Mouse (Mus musculus) forebrain, embryonic 10.5 days (tissue): ENCODE results near the gene Lrrc36. TPM values are rescaled to one million over a fixed set of nuclear protein-coding genes. Genes with fewer than 3 reads are reported as not detected.

Experiments
- DNase-seq: peaks from one replicate; pipeline ENCODE4 v3.0.0-alpha.2; 2017; ENCODE audit warnings: low spot score; ENCODE audit errors: extremely low spot score
- H3K27ac ChIP-seq: fragments of 300-500 bp; sonication (generic); 2 replicates; pipeline ENCODE4 v1.5.1; 2016; ENCODE audit warnings: mild to moderate bottlenecking
- H3K27me3 ChIP-seq: fragments of 300-500 bp; sonication (generic); 2 replicates; pipeline ENCODE4 v1.6.1; 2016; ENCODE audit warnings: mild to moderate bottlenecking; ENCODE audit not compliant: poor library complexity, severe bottlenecking
- H3K36me3 ChIP-seq: fragments of 300-500 bp; sonication (generic); replicated peaks from 2 replicates; pipeline ENCODE4 v1.6.1; 2016; ENCODE audit warnings: mild to moderate bottlenecking, moderate library complexity
- H3K4me1 ChIP-seq: fragments of 300-500 bp; sonication (generic); 2 replicates; pipeline ENCODE4 v1.6.1; 2016
- H3K4me3 ChIP-seq: fragments of 300-500 bp; sonication (generic); 2 replicates; pipeline ENCODE4 v1.5.1; 2016; ENCODE audit warnings: mild to moderate bottlenecking, moderate library complexity
- H3K9me3 ChIP-seq: fragments of 300-500 bp; sonication (generic); 2 replicates; pipeline ENCODE4 v1.6.1; 2016; ENCODE audit warnings: mild to moderate bottlenecking, moderate library complexity
- WGBS: fragments of 180-500 bp; shearing (Covaris S2); methylation state at CpG from one replicate; pipeline ENCODE4 v1.1.7; 2016; 5-methylcytosine and 5-hydroxymethylcytosine counted together
- polyA plus RNA-seq: library from polyadenylated mRNA; unstranded; fragments of >200 nt; fragmentation: Nextera tagmentation; extraction: Ambion mirVana; gene quantifications from 2 replicates; pipeline ENCODE4 v1.2.1, GENCODE M21; 2016

Gene Lrrc36
- polyA plus RNA-seq, 1 experiment from 2014 or later = 0.93 TPM

- WGBS = 21% methylated on average over 11 of the region's 11 CpGs
- peak overlapping the region; percentile 79 for H3K27ac ChIP-seq
- no peaks in the 10 kb centered on the region for H3K9me3 ChIP-seq
- peak overlapping the region; percentile 51 for H3K4me3 ChIP-seq
- peaks cover 11% of the 10 kb centered on the region for H3K36me3 ChIP-seq
- no peak for DNase-seq
- peaks cover 76% of the 10 kb centered on the region for H3K4me1 ChIP-seq
- peaks cover 63% of the 10 kb centered on the region for H3K27me3 ChIP-seq
These were observed 57.4 kb downstream of the Lrrc36 start for GRCm38 (mm10) chr8:105470681-105471313.

GRCm38 (mm10) chr8:105471314-105472015, 58.1 kb downstream of the Lrrc36 start, which contains the start of gene Tppp3:
Gene Tppp3, minus strand, starts transcription at chr8:105471526.
- peak; percentile 94 for DNase-seq
- 3% methylated on average over 25 of the region's 25 CpGs for WGBS
- Histone ChIP-seq H3K4me1 (peaks cover 81% of the 10 kb centered on the region), H3K9me3 (no peaks in the 10 kb centered on the region), H3K27ac (peak within 1 kb of the TSS; percentile 79), H3K36me3 (peaks cover 13% of the 10 kb centered on the region), H3K27me3 (peaks cover 69% of the 10 kb centered on the region), H3K4me3 (peak within 1 kb of the TSS; percentile 51)

- DNase-seq = peak; percentile 35
- H3K27me3 ChIP-seq = peaks cover 71% of the 10 kb centered on the region
- H3K9me3 ChIP-seq = no peaks in the 10 kb centered on the region
- 7% methylated on average over 23 of the region's 23 CpGs for WGBS
- peaks cover 88% of the 10 kb centered on the region for H3K4me1 ChIP-seq
- H3K27ac ChIP-seq = peak overlapping the region; percentile 49
- H3K36me3 ChIP-seq = peaks cover 10% of the 10 kb centered on the region
- peak overlapping the region; percentile 18; the same call in 1 of the 2 replicates for H3K4me3 ChIP-seq
These were observed 59.1 kb downstream of the Lrrc36 start for GRCm38 (mm10) chr8:105472414-105472932.

- 31% methylated on average over 9 of the region's 9 CpGs for WGBS
- H3K27ac ChIP-seq = peak overlapping the region; percentile 49; the same call in 1 of the 2 replicates
- no peak for DNase-seq
- no peaks in the 10 kb centered on the region for H3K9me3 ChIP-seq
- peak overlapping the region; percentile 18; the same call in 1 of the 2 replicates for H3K4me3 ChIP-seq
- H3K36me3 ChIP-seq = peaks cover 5% of the 10 kb centered on the region
- peaks cover 76% of the 10 kb centered on the region for H3K27me3 ChIP-seq
- H3K4me1 ChIP-seq = peaks cover 88% of the 10 kb centered on the region
These were observed 59.6 kb downstream of the Lrrc36 start for GRCm38 (mm10) chr8:105472983-105473382.

- peak overlapping the region; percentile 64; the same call in 1 of the 2 replicates for H3K27ac ChIP-seq
- no peaks in the 10 kb centered on the region for H3K9me3 ChIP-seq
- peaks cover 9% of the 10 kb centered on the region for H3K36me3 ChIP-seq
- 27% methylated on average over 17 of the region's 17 CpGs for WGBS
- H3K4me1 ChIP-seq = peaks cover 80% of the 10 kb centered on the region
- DNase-seq = peak; percentile 42
- peaks cover 78% of the 10 kb centered on the region for H3K27me3 ChIP-seq
- H3K4me3 ChIP-seq = peak overlapping the region; percentile 13; the same call in 1 of the 2 replicates
These were observed 60.6 kb downstream of the Lrrc36 start for GRCm38 (mm10) chr8:105473816-105474606.

GRCm38 (mm10) chr8:105474680-105475079, 61.3 kb downstream of the Lrrc36 start:
- Histone ChIP-seq H3K36me3 (peaks cover 9% of the 10 kb centered on the region), H3K27ac (peak overlapping the region; percentile 64; the same call in 1 of the 2 replicates), H3K4me1 (peaks cover 73% of the 10 kb centered on the region), H3K27me3 (peaks cover 78% of the 10 kb centered on the region), H3K4me3 (peak overlapping the region; percentile 13; the same call in 1 of the 2 replicates), H3K9me3 (no peaks in the 10 kb centered on the region)
- no peak for DNase-seq
- 48% methylated on average over 5 of the region's 5 CpGs for WGBS

GRCm38 (mm10) chr8:105475254-105475653, 61.9 kb downstream of the Lrrc36 start:
- Histone ChIP-seq H3K4me1 (peaks cover 68% of the 10 kb centered on the region), H3K27ac (peak overlapping the region; percentile 64; the same call in 1 of the 2 replicates)

GRCm38 (mm10) chr8:105475742-105476141, 62.4 kb downstream of the Lrrc36 start:
- no peaks in the 10 kb centered on the region for H3K9me3 ChIP-seq
- WGBS = 95% methylated on average over 8 of the region's 8 CpGs
- H3K4me1 ChIP-seq = peaks cover 68% of the 10 kb centered on the region
- 0 out of 2 replicates have a peak overlapping the region, but pooled peaks have one; percentile 0 for H3K27ac ChIP-seq
- no peak for DNase-seq
- H3K4me3 ChIP-seq = no peak overlapping the region
- H3K27me3 ChIP-seq = peaks cover 68% of the 10 kb centered on the region
- peaks cover 9% of the 10 kb centered on the region for H3K36me3 ChIP-seq

More at GRCm38 (mm10) chr8:105475254-105475653, 61.9 kb downstream of the Lrrc36 start:
- H3K4me3 ChIP-seq = no peak overlapping the region
- peaks cover 9% of the 10 kb centered on the region for H3K36me3 ChIP-seq
- peaks cover 73% of the 10 kb centered on the region for H3K27me3 ChIP-seq
- H3K9me3 ChIP-seq = no peaks in the 10 kb centered on the region
- DNase-seq = no peak
- 47% methylated on average over 4 of the region's 4 CpGs for WGBS

GRCm38 (mm10) chr8:105476161-105476560, 62.8 kb downstream of the Lrrc36 start:
- 90% methylated on average over 7 of the region's 7 CpGs for WGBS
- Histone ChIP-seq H3K27ac (0 out of 2 replicates have a peak overlapping the region, but pooled peaks have one; percentile 0), H3K4me3 (no peak overlapping the region), H3K4me1 (peaks cover 68% of the 10 kb centered on the region), H3K36me3 (peaks cover 9% of the 10 kb centered on the region), H3K9me3 (no peaks in the 10 kb centered on the region), H3K27me3 (peaks cover 67% of the 10 kb centered on the region)
- DNase-seq = no peak

GRCm38 (mm10) chr8:105476628-105477413, 63.5 kb downstream of the Lrrc36 start:
- peaks cover 9% of the 10 kb centered on the region for H3K36me3 ChIP-seq
- H3K4me3 ChIP-seq = no peak overlapping the region
- 42% methylated on average over 25 of the region's 25 CpGs for WGBS
- H3K9me3 ChIP-seq = no peaks in the 10 kb centered on the region
- no peak overlapping the region for H3K27ac ChIP-seq
- DNase-seq = peak; percentile 66
- H3K27me3 ChIP-seq = peaks cover 61% of the 10 kb centered on the region
- peaks cover 67% of the 10 kb centered on the region for H3K4me1 ChIP-seq

GRCm38 (mm10) chr8:105477792-105478191, 64.4 kb downstream of the Lrrc36 start:
- WGBS = 83% methylated on average over 3 of the region's 3 CpGs
- no peaks in the 10 kb centered on the region for H3K9me3 ChIP-seq
- H3K4me3 ChIP-seq = no peak overlapping the region
- H3K4me1 ChIP-seq = peaks cover 57% of the 10 kb centered on the region
- DNase-seq = no peak
- H3K27ac ChIP-seq = no peak overlapping the region
- H3K36me3 ChIP-seq = peaks cover 9% of the 10 kb centered on the region
- H3K27me3 ChIP-seq = peaks cover 51% of the 10 kb centered on the region
